Mouse (Mus musculus) kidney, adult 2 months (tissue): ENCODE measurements around the gene Dpysl5.

ENCODE experiments used
- CTCF ChIP-seq: fragments of 200-500 bp; conservative IDR thresholded peaks from 2 replicates; pipeline ENCODE4 v1.5.1; 2011; ENCODE audit warnings: low read depth, mild to moderate bottlenecking, control low read depth, low read length, moderate library complexity, mixed read lengths; ENCODE audit not compliant: insufficient read depth, insufficient read length
- POLR2A ChIP-seq: fragments of 200-500 bp; IDR thresholded peaks from one replicate; pipeline ENCODE4 v1.6.1; 2011; ENCODE audit warnings: low read depth, low read length, control low read depth

- TF ChIP-seq CTCF, result no peak
- TF ChIP-seq POLR2A, result no peak
These were observed 69.8 kb downstream of the Dpysl5 start for GRCm38 (mm10) chr5:30781147-30781546.
